Mouse (Mus musculus) olfactory bulb, adult 2 months (tissue): ENCODE measurements around the gene Sox5. TPM values are rescaled to one million over a fixed set of nuclear protein-coding genes. Genes with fewer than 3 reads are reported as not detected.

ENCODE experiments used
- H3K27ac ChIP-seq: fragments of 200-500 bp; 2 replicates; pipeline ENCODE4 v1.5.1; 2012; ENCODE audit warnings: low read depth, low read length; ENCODE audit not compliant: insufficient read depth
- H3K4me1 ChIP-seq: fragments of 200-500 bp; 2 replicates; pipeline ENCODE4 v1.6.1; 2012; ENCODE audit warnings: low read length; ENCODE audit not compliant: control insufficient read depth, insufficient read depth
- H3K4me3 ChIP-seq: fragments of 200-500 bp; 2 replicates; pipeline ENCODE4 v1.5.1; 2012; ENCODE audit warnings: mild to moderate bottlenecking, low read depth, low read length, moderate library complexity; ENCODE audit not compliant: insufficient read depth
- CTCF ChIP-seq: fragments of 200-500 bp; IDR thresholded peaks from 2 replicates; pipeline ENCODE4 v1.5.1; 2012; ENCODE audit warnings: low read depth, mild to moderate bottlenecking, low read length, moderate library complexity; ENCODE audit not compliant: insufficient read depth
- POLR2A ChIP-seq: fragments of 200-500 bp; IDR thresholded peaks from 2 replicates; pipeline ENCODE4 v1.6.1; 2012; ENCODE audit warnings: mild to moderate bottlenecking, low read depth, low read length, moderate library complexity; ENCODE audit not compliant: insufficient read depth
- WGBS: fragments of 180-500 bp; shearing (Covaris S2); methylation state at CpG from one replicate; pipeline ENCODE4 v1.1.7; 2018; 5-methylcytosine and 5-hydroxymethylcytosine counted together
- polyA plus RNA-seq: library from polyadenylated mRNA; stranded (reverse); fragments of >200 nt; gene quantifications from 2 replicates; pipeline ENCODE4 v1.2.4, GENCODE M21; 2012; ENCODE audit warnings: low replicate concordance; ENCODE audit not compliant: missing spikeins, insufficient read depth, insufficient read length

Sox5 gene
- polyA plus RNA-seq, 1 experiment = not detected

DNA sequence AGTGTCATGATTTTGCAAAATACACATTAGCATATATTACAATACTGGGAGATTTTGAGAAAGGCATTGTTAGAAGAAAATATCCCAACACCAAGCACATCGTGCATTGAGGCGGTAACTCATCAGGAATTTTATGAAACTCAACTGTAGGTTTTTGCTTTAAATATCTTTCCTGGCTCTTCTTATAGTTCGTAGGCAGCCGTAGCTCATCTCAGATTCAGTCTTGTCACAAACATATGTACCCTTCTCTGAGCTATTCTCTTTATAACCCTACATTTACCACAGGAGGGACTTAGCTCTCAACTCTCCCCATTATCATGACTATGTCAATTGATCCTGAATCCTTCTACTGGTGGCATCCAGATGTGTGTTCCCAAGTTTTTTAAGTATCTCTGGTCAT is 705.4 kb downstream of the Sox5 start:
- WGBS = 93% methylated on average over 4 of the region's 4 CpGs
- Histone ChIP-seq H3K4me1 (no peaks in the 10 kb centered on the region), H3K27ac (no peak overlapping the region), H3K4me3 (no peak overlapping the region)
- TF ChIP-seq POLR2A (no peak), CTCF (no peak)

DNA sequence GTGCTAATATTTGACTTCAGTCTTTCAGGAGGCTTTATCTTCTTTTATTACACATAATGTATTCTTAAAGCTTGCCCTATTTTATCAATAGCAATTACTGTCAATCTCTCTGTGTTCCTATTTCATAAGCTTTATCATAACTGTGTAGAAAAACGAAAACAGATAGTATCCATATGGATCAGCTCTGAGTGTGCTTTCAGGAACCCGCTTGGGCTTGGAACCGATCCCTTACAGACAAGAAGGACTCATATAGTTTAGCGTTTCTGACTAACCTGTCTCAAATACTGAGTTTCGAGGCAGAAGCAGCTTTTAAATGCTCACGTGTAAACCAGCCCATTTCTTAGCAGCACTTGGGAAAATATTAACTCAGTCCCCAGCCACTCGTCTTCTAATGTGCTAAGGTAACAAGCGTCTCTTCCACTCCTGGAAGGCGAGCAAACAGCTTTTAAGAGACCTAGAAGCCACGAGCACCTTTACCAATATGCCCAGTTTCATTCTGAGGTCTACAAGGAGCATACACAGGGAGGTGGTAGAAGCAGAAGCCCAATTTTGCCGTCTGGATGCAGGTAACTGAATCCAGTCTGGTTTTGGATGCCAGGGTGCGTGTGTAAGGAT is 706.3 kb downstream of the Sox5 start:
- H3K4me3 ChIP-seq = no peak overlapping the region
- WGBS = 91% methylated on average over 12 of the region's 12 CpGs
- H3K27ac ChIP-seq = no peak overlapping the region
- TF ChIP-seq POLR2A (no peak), CTCF (no peak)
- no peaks in the 10 kb centered on the region for H3K4me1 ChIP-seq

DNA sequence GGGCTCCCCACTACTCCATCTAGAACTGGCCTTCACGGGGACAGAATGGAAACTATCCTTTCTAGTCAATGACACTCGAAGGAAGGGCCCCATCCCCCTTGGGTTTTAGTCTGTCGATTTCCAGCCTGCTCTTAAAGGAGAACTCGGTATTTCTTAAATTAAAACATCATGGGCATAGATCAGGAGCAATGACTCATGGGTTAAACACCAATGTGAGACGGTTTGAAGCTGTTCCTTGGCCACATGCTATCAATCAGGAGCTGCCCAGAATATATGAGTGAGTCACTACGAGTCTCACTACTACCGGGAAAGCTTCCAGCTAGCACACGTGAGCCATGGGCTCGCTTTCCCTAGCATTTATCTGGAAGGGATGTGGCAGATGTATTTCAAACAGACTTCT is 707.0 kb downstream of the Sox5 start:
- H3K27ac ChIP-seq = no peak overlapping the region
- H3K4me3 ChIP-seq = no peak overlapping the region
- H3K4me1 ChIP-seq = no peaks in the 10 kb centered on the region
- TF ChIP-seq POLR2A (no peak), CTCF (no peak)
- 34% methylated on average over 9 of the region's 9 CpGs for WGBS

- 96% methylated on average over 5 of the region's 5 CpGs for WGBS
- Histone ChIP-seq H3K4me1 (no peaks in the 10 kb centered on the region), H3K27ac (no peak overlapping the region), H3K4me3 (no peak overlapping the region)
- no peak for TF ChIP-seq POLR2A
- no peak for TF ChIP-seq CTCF
Measured at GRCm38 (mm10) chr6:144070461-144070860, 711.3 kb downstream of the Sox5 start.

DNA sequence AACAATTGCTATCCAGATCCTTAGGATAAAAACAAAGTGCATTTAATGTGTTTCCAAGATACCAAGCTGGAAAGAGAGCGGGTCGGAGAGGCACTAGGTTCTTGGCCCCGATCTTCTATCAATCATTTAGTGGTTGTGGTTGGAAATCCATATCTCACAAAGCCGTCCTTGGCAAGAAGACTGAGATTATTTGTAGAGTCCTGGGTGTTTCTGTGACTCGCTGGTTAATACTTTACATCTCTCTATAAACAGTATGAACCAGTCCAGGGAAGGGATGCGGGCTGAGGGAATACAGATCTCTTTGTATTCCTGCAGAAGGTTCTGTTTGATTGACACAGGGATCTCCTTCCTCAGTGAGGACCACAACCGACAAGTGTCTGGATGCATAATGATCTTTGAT is 714.3 kb downstream of the Sox5 start:
- Histone ChIP-seq H3K4me1 (no peaks in the 10 kb centered on the region), H3K27ac (no peak overlapping the region), H3K4me3 (no peak overlapping the region)
- TF ChIP-seq POLR2A (no peak), CTCF (no peak)
- 91% methylated on average over 7 of the region's 7 CpGs for WGBS

DNA sequence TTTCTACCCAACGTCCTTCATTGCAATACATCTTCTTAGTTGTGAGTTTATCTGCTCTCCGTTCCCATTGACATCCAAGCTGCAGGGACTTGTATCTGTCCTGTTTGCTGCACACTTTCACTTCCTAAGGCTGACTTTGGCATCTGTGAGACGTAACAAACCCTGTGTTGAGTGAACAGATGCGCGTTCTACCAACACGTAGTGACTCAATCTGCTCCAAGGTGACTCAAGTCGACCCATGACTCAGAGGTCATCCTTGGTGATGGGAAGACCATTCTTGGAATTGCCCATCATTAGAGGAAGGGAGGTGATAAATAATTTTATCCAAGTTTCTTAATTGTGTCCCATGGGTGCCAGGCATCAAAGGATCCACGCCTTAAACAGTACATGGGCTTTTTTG is 719.3 kb downstream of the Sox5 start:
- TF ChIP-seq POLR2A (no peak), CTCF (no peak)
- Histone ChIP-seq H3K4me1 (no peaks in the 10 kb centered on the region), H3K27ac (no peak overlapping the region), H3K4me3 (no peak overlapping the region)
- WGBS = 96% methylated on average over 8 of the region's 8 CpGs

DNA sequence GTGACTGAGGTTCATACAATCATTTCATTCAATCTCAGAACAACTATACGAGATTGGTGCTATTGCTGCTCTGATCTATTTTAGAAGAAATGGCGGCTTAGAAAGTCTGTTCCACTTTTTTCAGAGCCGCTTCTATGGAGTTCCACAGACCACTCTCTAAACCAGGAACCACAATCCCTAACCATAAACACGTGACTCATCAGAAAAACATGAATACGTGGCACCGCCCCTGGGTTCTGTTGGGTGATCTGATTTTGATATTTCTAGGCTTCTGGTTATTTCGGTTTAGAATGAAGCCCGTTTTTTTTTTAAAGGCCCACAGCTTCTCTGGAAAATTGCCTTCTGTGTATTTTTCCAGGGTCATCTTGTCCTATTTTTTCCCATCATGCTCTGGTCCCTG is 720.0 kb downstream of the Sox5 start:
- TF ChIP-seq CTCF (no peak), POLR2A (no peak)
- Histone ChIP-seq H3K4me3 (no peak overlapping the region), H3K4me1 (no peaks in the 10 kb centered on the region), H3K27ac (no peak overlapping the region)
- 95% methylated on average over 8 of the region's 8 CpGs for WGBS

GRCm38 (mm10) chr6:144057098-144057632 is 724.6 kb downstream of the Sox5 start:
- Histone ChIP-seq H3K4me3 (no peak overlapping the region), H3K27ac (no peak overlapping the region), H3K4me1 (no peaks in the 10 kb centered on the region)
- WGBS = 55% methylated on average over 14 of the region's 14 CpGs
- TF ChIP-seq POLR2A (no peak), CTCF (no peak)

DNA sequence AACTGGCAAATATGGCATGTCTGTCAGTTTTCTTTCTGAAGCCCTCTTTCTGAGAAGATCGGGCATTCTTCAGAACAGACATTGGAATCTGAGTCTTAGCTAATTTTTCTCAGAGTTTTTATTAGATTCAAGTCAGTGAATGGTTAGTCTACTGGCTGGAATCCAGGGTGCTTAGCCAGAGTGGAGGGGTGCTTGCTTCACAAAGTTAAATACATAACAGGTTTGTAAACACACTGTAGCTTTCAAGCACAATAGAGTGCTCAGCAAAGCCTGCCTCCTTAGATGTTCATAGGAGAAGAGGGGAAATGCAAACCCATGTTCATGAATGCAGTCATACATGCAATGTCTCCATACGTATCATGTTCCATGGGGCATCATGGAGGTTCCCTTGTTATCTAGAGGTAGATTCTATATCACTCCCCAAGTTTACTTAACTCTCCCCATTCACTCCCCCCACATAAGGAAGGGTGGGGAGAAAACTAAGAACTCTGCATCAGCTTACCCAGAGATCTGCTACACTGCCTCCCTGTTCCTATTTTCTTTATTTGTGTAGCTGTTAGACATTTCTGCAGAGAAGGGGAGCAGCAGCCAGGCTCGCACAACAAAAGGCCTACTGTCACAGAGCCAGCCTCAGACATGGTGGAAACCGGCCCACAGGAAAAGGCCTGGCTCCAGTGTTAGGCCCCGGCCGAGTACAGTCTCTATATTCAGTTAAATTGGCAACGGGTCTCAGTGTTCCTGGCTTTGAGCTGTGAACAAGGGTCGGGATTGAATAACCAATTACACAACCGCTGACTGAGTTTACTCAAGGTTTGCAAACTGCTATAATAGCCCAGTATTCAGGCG is 725.3 kb downstream of the Sox5 start:
- Histone ChIP-seq H3K27ac (no peak overlapping the region), H3K4me3 (no peak overlapping the region), H3K4me1 (no peaks in the 10 kb centered on the region)
- TF ChIP-seq CTCF (no peak), POLR2A (no peak)
- WGBS = 44% methylated on average over 10 of the region's 10 CpGs
